Mouse (Mus musculus) hindbrain, postnatal 0 days (tissue): Measurements from ENCODE around the gene Pecr. TPM values are rescaled to one million over a fixed set of nuclear protein-coding genes. Genes with fewer than 3 reads are reported as not detected.

Source experiments
- ATAC-seq: fragments of 200-750 bp; cut with Nextera tagmentation; 2 replicates; pipeline ENCODE4 v1.8.0; 2017; ENCODE audit warnings: mild to moderate bottlenecking, moderate TSS enrichment, moderate library complexity
- DNase-seq: peaks from one replicate; pipeline ENCODE4 v3.0.0-alpha.2; 2015; ENCODE audit warnings: low spot score
- H3K27ac ChIP-seq: fragments of 300-500 bp; sonication (generic); 2 replicates; pipeline ENCODE4 v1.5.1; 2014; ENCODE audit warnings: mild to moderate bottlenecking
- H3K27me3 ChIP-seq: fragments of 300-500 bp; sonication (generic); 2 replicates; pipeline ENCODE4 v1.6.1; 2014; ENCODE audit warnings: low read length, mixed read lengths; ENCODE audit not compliant: insufficient read depth
- H3K36me3 ChIP-seq: fragments of 300-500 bp; sonication (generic); 2 replicates; pipeline ENCODE4 v1.6.1; 2014; ENCODE audit warnings: low read length, mixed read lengths; ENCODE audit not compliant: insufficient read depth
- H3K4me1 ChIP-seq: fragments of 300-500 bp; sonication (generic); 2 replicates; pipeline ENCODE4 v1.6.1; 2014; ENCODE audit warnings: antibody characterized with exemption, low read length, mixed read lengths; ENCODE audit not compliant: insufficient read depth
- H3K4me2 ChIP-seq: fragments of 300-500 bp; sonication (generic); 2 replicates; pipeline ENCODE4 v1.6.1; 2014; ENCODE audit warnings: low read depth, mild to moderate bottlenecking, low read length, moderate library complexity, mixed read lengths
- H3K4me3 ChIP-seq: fragments of 300-500 bp; sonication (generic); 2 replicates; pipeline ENCODE4 v1.5.1; 2014; ENCODE audit warnings: low read length
- H3K9ac ChIP-seq: fragments of 300-500 bp; sonication (generic); replicated peaks from 2 replicates; pipeline ENCODE4 v1.6.1; 2014; ENCODE audit warnings: mild to moderate bottlenecking, low read length, moderate library complexity, mixed read lengths
- H3K9me3 ChIP-seq: fragments of 300-500 bp; sonication (generic); 2 replicates; pipeline ENCODE4 v1.6.1; 2016; ENCODE audit warnings: low read length, mixed read lengths
- CTCF ChIP-seq: IDR thresholded peaks from 2 replicates; pipeline ENCODE4 v1.5.1; 2016; ENCODE audit warnings: antibody characterized with exemption, control low read depth, low read depth
- WGBS: fragments of 180-500 bp; shearing (Covaris S2); extraction: QIAGEN DNeasy Blood & Tissue Kit; methylation state at CpG from one replicate; pipeline ENCODE4 v1.1.7; 2014; 5-methylcytosine and 5-hydroxymethylcytosine counted together
- polyA plus RNA-seq: library from polyadenylated mRNA; unstranded; fragments of >200 nt; fragmentation: Nextera tagmentation; extraction: Ambion mirVana; gene quantifications from 2 replicates; pipeline ENCODE4 v1.2.1, GENCODE M21; 2015
- total RNA-seq: library from RNA; depleted of rRNA; stranded (reverse); fragments of >200 nt; gene quantifications from 2 replicates; pipeline ENCODE4 v1.2.3, GENCODE M21; 2014

Pecr gene
- total and polyA plus RNA-seq, 2 experiments from 2014 or later = 3.8 to 13.5 TPM

GRCm38 (mm10) chr1:72313399-72314039 lies 29.4 kb upstream of the Pecr start:
- Histone ChIP-seq H3K4me1 (no peaks in the 10 kb centered on the region), H3K4me2 (no peak overlapping the region), H3K4me3 (no peak overlapping the region), H3K27ac (no peak overlapping the region), H3K9me3 (no peaks in the 10 kb centered on the region), H3K27me3 (no peaks in the 10 kb centered on the region), H3K36me3 (no peaks in the 10 kb centered on the region), H3K9ac (no peak overlapping the region)
- 70% methylated on average over 5 of the region's 5 CpGs for WGBS
- ATAC-seq = no peak
- peak; percentile 86 for TF ChIP-seq CTCF
- peak; percentile 74 for DNase-seq

GRCm38 (mm10) chr1:72312701-72313398 lies 28.7 kb upstream of the Pecr start:
- no peaks in the 10 kb centered on the region for H3K36me3 ChIP-seq
- no peak for ATAC-seq
- 88% methylated on average over 9 of the region's 9 CpGs for WGBS

GRCm38 (mm10) chr1:72309744-72310424 lies 25.8 kb upstream of the Pecr start:
- Histone ChIP-seq H3K4me2 (no peak overlapping the region), H3K27ac (no peak overlapping the region), H3K4me3 (no peak overlapping the region), H3K9me3 (no peaks in the 10 kb centered on the region), H3K27me3 (no peaks in the 10 kb centered on the region), H3K4me1 (0 out of 2 replicates have a peak, but pooled peaks cover 4% of the 10 kb centered on the region), H3K36me3 (no peaks in the 10 kb centered on the region), H3K9ac (no peak overlapping the region)
- no peak for TF ChIP-seq CTCF
- no peak for ATAC-seq
- no peak for DNase-seq
- 75% methylated on average over 6 of the region's 6 CpGs for WGBS

More at GRCm38 (mm10) chr1:72312701-72313398, 28.7 kb upstream of the Pecr start:
- DNase-seq = no peak
- no peak overlapping the region for H3K4me3 ChIP-seq
- H3K27ac ChIP-seq = no peak overlapping the region
- no peak overlapping the region for H3K4me2 ChIP-seq
- 0 out of 2 replicates have a peak, but pooled peaks cover 3% of the 10 kb centered on the region for H3K4me1 ChIP-seq
- no peak overlapping the region for H3K9ac ChIP-seq
- no peak for TF ChIP-seq CTCF
- no peaks in the 10 kb centered on the region for H3K9me3 ChIP-seq
- H3K27me3 ChIP-seq = no peaks in the 10 kb centered on the region

- DNase-seq (no peak), ATAC-seq (no peak)
- no peak for TF ChIP-seq CTCF
- no peak overlapping the region for H3K4me2 ChIP-seq
- no peak overlapping the region for H3K27ac ChIP-seq
- 63% methylated on average over 4 of the region's 4 CpGs for WGBS
- no peaks in the 10 kb centered on the region for H3K9me3 ChIP-seq
- H3K9ac ChIP-seq = no peak overlapping the region
- 0 out of 2 replicates have a peak, but pooled peaks cover 4% of the 10 kb centered on the region for H3K4me1 ChIP-seq
- H3K27me3 ChIP-seq = no peaks in the 10 kb centered on the region
- no peak overlapping the region for H3K4me3 ChIP-seq
- no peaks in the 10 kb centered on the region for H3K36me3 ChIP-seq
These were observed 24.8 kb upstream of the Pecr start for GRCm38 (mm10) chr1:72308919-72309318.

- ATAC-seq (peak; percentile 98), DNase-seq (peak; percentile 99)
- Histone ChIP-seq H3K27me3 (no peaks in the 10 kb centered on the region), H3K27ac (peak within 1 kb of the TSS; percentile 84), H3K4me2 (peak within 1 kb of the TSS; percentile 77), H3K4me3 (peak within 1 kb of the TSS; percentile 62), H3K9me3 (no peaks in the 10 kb centered on the region), H3K36me3 (no peaks in the 10 kb centered on the region), H3K4me1 (0 out of 2 replicates have a peak, but pooled peaks cover 4% of the 10 kb centered on the region), H3K9ac (peak within 1 kb of the TSS; percentile 78)
- WGBS = under 1% methylated on average over 21 of the region's 21 CpGs
- TF ChIP-seq CTCF = no peak
These were observed 23.2 kb upstream of the Pecr start, which contains the start of gene Xrcc5 for GRCm38 (mm10) chr1:72307317-72307798. TSS of gene Xrcc5 (plus strand) at chr1:72307421.

- Histone ChIP-seq H3K9me3 (no peaks in the 10 kb centered on the region), H3K36me3 (no peaks in the 10 kb centered on the region), H3K4me2 (peak overlapping the region; percentile 77), H3K27me3 (no peaks in the 10 kb centered on the region), H3K4me3 (peak overlapping the region; percentile 62), H3K4me1 (0 out of 2 replicates have a peak, but pooled peaks cover 4% of the 10 kb centered on the region), H3K9ac (peak overlapping the region; percentile 78), H3K27ac (peak overlapping the region; percentile 84)
- 2% methylated on average over 11 of the region's 11 CpGs for WGBS
- TF ChIP-seq CTCF = peak; percentile 54
- peak; percentile 86 for ATAC-seq
- peak; percentile 14 for DNase-seq
These were observed 22.6 kb upstream of the Pecr start for GRCm38 (mm10) chr1:72306679-72307181.
